Mouse (Mus musculus) liver, postnatal 0 days (tissue): ENCODE results near the gene Pip4k2a. TPM values are rescaled to one million over a fixed set of nuclear protein-coding genes. Genes with fewer than 3 reads are reported as not detected.

Source experiments
- ATAC-seq: fragments of 200-750 bp; cut with Nextera tagmentation; 2 replicates; pipeline ENCODE4 v1.8.0; 2017; ENCODE audit warnings: mild to moderate bottlenecking, moderate library complexity
- DNase-seq: peaks from one replicate; pipeline ENCODE4 v3.0.0-alpha.2; 2016
- H3K27ac ChIP-seq: fragments of 300-500 bp; sonication (generic); 2 replicates; pipeline ENCODE4 v1.5.1; 2014; ENCODE audit warnings: antibody characterized with exemption, moderate library complexity, mild to moderate bottlenecking, low read depth
- H3K27me3 ChIP-seq: fragments of 300-500 bp; sonication (generic); 2 replicates; pipeline ENCODE4 v1.6.1; 2014; ENCODE audit warnings: low read length, control low read depth, mixed read lengths; ENCODE audit not compliant: insufficient read depth
- H3K36me3 ChIP-seq: fragments of 300-500 bp; sonication (generic); replicated peaks from 2 replicates; pipeline ENCODE4 v1.6.1; 2014; ENCODE audit warnings: mild to moderate bottlenecking, control low read depth, low read length, moderate library complexity, mixed read lengths; ENCODE audit not compliant: insufficient read depth
- H3K4me1 ChIP-seq: fragments of 300-500 bp; sonication (generic); 2 replicates; pipeline ENCODE4 v1.6.1; 2014; ENCODE audit warnings: antibody characterized with exemption, mild to moderate bottlenecking, control low read depth; ENCODE audit not compliant: insufficient read depth
- H3K4me2 ChIP-seq: fragments of 300-500 bp; sonication (generic); 2 replicates; pipeline ENCODE4 v1.6.1; 2014; ENCODE audit warnings: low read depth, mild to moderate bottlenecking, low read length, moderate library complexity, mixed read lengths
- H3K4me3 ChIP-seq: fragments of 300-500 bp; sonication (generic); 2 replicates; pipeline ENCODE4 v1.5.1; 2014; ENCODE audit warnings: low read depth, low read length
- H3K9ac ChIP-seq: fragments of 300-500 bp; sonication (generic); replicated peaks from 2 replicates; pipeline ENCODE4 v1.6.1; 2014; ENCODE audit warnings: mild to moderate bottlenecking, moderate library complexity
- H3K9me3 ChIP-seq: fragments of 300-500 bp; sonication (generic); 2 replicates; pipeline ENCODE4 v1.6.1; 2016; ENCODE audit warnings: mild to moderate bottlenecking, control low read depth, low read length, mixed read lengths
- CTCF ChIP-seq: sonication (generic); IDR thresholded peaks from 2 replicates; pipeline ENCODE4 v1.5.1; 2016; ENCODE audit warnings: antibody characterized with exemption, low read depth
- EP300 ChIP-seq: IDR thresholded peaks from 2 replicates; pipeline ENCODE4 v1.6.1; 2016; ENCODE audit warnings: antibody characterized with exemption, low read depth, mild to moderate bottlenecking
- WGBS: fragments of 180-500 bp; shearing (Covaris S2); extraction: QIAGEN DNeasy Blood & Tissue Kit; methylation state at CpG from one replicate; pipeline ENCODE4 v1.1.7; 2014; ENCODE audit not compliant: insufficient replicate concordance; 5-methylcytosine and 5-hydroxymethylcytosine counted together
- polyA plus RNA-seq: library from polyadenylated mRNA; unstranded; fragments of >200 nt; fragmentation: Nextera tagmentation; extraction: Ambion mirVana; gene quantifications from 2 replicates; pipeline ENCODE4 v1.2.1, GENCODE M21; 2015

Gene Pip4k2a
- polyA plus RNA-seq, 1 experiment from 2014 or later: 8.0 TPM

- H3K36me3 ChIP-seq: no peaks in the 10 kb centered on the region
- no peak overlapping the region for H3K4me2 ChIP-seq
- no peak overlapping the region for H3K4me3 ChIP-seq
- no peak for TF ChIP-seq EP300
- TF ChIP-seq CTCF: no peak
- WGBS: 78% methylated on average over 7 of the region's 7 CpGs
- peaks cover 25% of the 10 kb centered on the region for H3K4me1 ChIP-seq
- ATAC-seq: no peak
- no peak overlapping the region for H3K9ac ChIP-seq
- H3K27me3 ChIP-seq: no peaks in the 10 kb centered on the region
- no peaks in the 10 kb centered on the region for H3K9me3 ChIP-seq
- no peak for DNase-seq
- no peak overlapping the region for H3K27ac ChIP-seq
Measured at GRCm38 (mm10) chr2:18947669-18948459, 50.1 kb downstream of the Pip4k2a start.

DNA sequence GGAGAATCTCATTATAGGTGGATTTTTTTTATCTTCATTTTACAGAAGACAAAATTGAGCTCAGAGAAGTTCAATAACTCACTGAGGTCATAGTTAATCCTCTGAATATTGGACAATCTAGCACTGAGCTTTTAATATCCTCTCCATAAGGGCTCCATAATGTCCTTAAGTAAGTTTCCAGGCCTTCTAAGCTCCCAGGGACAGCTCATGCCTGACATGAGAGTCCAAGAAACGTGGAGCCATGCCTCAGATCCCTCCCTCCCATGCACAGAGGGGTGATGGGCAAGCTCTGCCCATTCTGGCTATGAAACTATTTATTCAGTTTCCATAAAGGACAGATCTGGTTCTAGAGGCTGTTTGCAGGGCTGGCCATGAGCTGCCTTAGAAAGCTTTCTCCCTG lies 52.5 kb downstream of the Pip4k2a start:
- H3K36me3 ChIP-seq: no peaks in the 10 kb centered on the region
- no peaks in the 10 kb centered on the region for H3K27me3 ChIP-seq
- WGBS: 54% methylated on average over 1 of the region's 1 CpGs
- no peak for ATAC-seq
- H3K4me2 ChIP-seq: no peak overlapping the region
- H3K4me3 ChIP-seq: no peak overlapping the region
- TF ChIP-seq EP300 (no peak), CTCF (no peak)
- DNase-seq: no peak
- H3K9me3 ChIP-seq: no peaks in the 10 kb centered on the region
- H3K9ac ChIP-seq: no peak overlapping the region
- no peak overlapping the region for H3K27ac ChIP-seq
- peaks cover 16% of the 10 kb centered on the region for H3K4me1 ChIP-seq

DNA sequence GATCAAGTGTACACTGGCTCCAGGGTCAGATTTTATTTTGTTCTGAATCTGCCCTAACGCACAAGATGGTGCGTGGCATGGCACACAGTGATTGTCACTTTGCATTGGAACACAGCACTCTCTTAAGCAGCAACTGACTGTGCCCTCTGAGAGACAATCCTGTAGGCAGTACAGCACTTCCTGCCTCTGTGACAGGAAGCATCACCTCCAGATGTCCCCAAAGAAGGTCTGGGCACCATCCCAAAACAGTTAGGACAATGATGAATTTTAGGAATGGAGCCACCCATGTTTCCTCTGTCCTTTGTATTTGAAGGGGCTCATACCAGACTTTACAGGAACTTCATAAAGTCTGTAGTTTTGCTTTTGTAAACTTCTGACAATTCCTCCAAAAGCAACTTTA lies 54.0 kb downstream of the Pip4k2a start:
- no peaks in the 10 kb centered on the region for H3K36me3 ChIP-seq
- no peak overlapping the region for H3K9ac ChIP-seq
- H3K4me1 ChIP-seq: peaks cover 27% of the 10 kb centered on the region
- H3K27ac ChIP-seq: 0 out of 2 replicates have a peak overlapping the region, but pooled peaks have one; percentile 26
- no peak overlapping the region for H3K4me3 ChIP-seq
- TF ChIP-seq EP300: no peak
- no peak for TF ChIP-seq CTCF
- DNase-seq (no peak), ATAC-seq (peak; percentile 25; the same call in 1 of the 2 replicates)
- no peaks in the 10 kb centered on the region for H3K9me3 ChIP-seq
- H3K27me3 ChIP-seq: no peaks in the 10 kb centered on the region
- H3K4me2 ChIP-seq: no peak overlapping the region
- 76% methylated on average over 2 of the region's 2 CpGs for WGBS

GRCm38 (mm10) chr2:18943366-18943765 lies 54.6 kb downstream of the Pip4k2a start:
- Histone ChIP-seq H3K9me3 (no peaks in the 10 kb centered on the region), H3K27ac (0 out of 2 replicates have a peak overlapping the region, but pooled peaks have one; percentile 26), H3K4me2 (no peak overlapping the region), H3K27me3 (no peaks in the 10 kb centered on the region), H3K4me1 (peaks cover 31% of the 10 kb centered on the region), H3K36me3 (no peaks in the 10 kb centered on the region), H3K9ac (no peak overlapping the region), H3K4me3 (no peak overlapping the region)
- TF ChIP-seq EP300 (no peak), CTCF (no peak)
- 33% methylated on average over 4 of the region's 4 CpGs for WGBS
- ATAC-seq: no peak
- no peak for DNase-seq

GRCm38 (mm10) chr2:18940693-18941270 lies 57.1 kb downstream of the Pip4k2a start:
- Histone ChIP-seq H3K4me3 (no peak overlapping the region), H3K36me3 (no peaks in the 10 kb centered on the region), H3K9me3 (no peaks in the 10 kb centered on the region), H3K4me2 (peak overlapping the region; percentile 56), H3K4me1 (peaks cover 54% of the 10 kb centered on the region), H3K27ac (peak overlapping the region; percentile 59; the same call in 1 of the 2 replicates), H3K9ac (peak overlapping the region; percentile 9; the same call in 1 of the 2 replicates), H3K27me3 (no peaks in the 10 kb centered on the region)
- no peak for ATAC-seq
- no peak for DNase-seq
- TF ChIP-seq CTCF (no peak), EP300 (no peak)
- WGBS: 33% methylated on average over 12 of the region's 12 CpGs

DNA sequence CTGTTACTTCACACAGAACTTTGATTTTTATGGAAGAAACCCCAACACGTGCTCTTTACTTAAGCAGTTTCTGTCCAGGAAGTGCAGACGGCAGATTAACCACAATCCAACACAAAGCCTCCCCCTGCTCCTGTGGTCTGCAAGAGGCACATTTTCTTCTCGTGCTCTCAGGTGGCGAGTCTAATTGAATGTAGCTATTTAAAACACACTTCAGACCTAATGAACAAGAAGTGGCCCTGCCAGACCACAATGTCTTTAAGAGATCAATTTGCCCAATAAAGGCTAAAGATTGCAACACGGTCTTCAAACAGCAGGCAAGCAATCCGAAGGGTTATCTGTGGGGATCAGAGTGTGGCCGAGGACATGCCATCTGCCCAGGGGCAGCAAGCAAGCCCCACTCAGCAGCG lies 59.0 kb downstream of the Pip4k2a start:
- no peak for TF ChIP-seq EP300
- Histone ChIP-seq H3K4me3 (no peak overlapping the region), H3K4me2 (no peak overlapping the region), H3K36me3 (no peaks in the 10 kb centered on the region), H3K9me3 (no peaks in the 10 kb centered on the region), H3K27me3 (no peaks in the 10 kb centered on the region), H3K9ac (no peak overlapping the region), H3K27ac (no peak overlapping the region), H3K4me1 (peaks cover 59% of the 10 kb centered on the region)
- no peak for ATAC-seq
- 10% methylated on average over 8 of the region's 8 CpGs for WGBS
- no peak for DNase-seq
